24 mouse cellular contexts compared by ENCODE assay signal in genomic region chr17:6066021-6066420, GRCm38 (mm10). TPM values are rescaled to one million over a fixed set of nuclear protein-coding genes. Genes with fewer than 3 reads are reported as not detected.
DNase-seq lines count a peak whose midpoint lies in the region; ATAC-seq and TF ChIP-seq lines count a peak whose summit lies in the region.
"Had no signal": no experiment of that assay in that cellular context is flagged by ENCODE, and none has a peak within 500 bp of the region (broad histone marks: within the 10 kb centered on the region; RNA-seq: fewer than 3 reads in every experiment).

No protein-coding gene starts in this region.

- H3K4me3 ChIP-seq in gastrocnemius, adult 2 months: no peak overlapping the region
- H3K4me3 ChIP-seq in left cerebral cortex, adult 2 months: no peak overlapping the region
- H3K4me3 ChIP-seq: forebrain, embryonic 15.5 days; layer of hippocampus, adult 2 months; lung, embryonic 15.5 days; midbrain, embryonic 12.5 days; myocyte; neural tube, embryonic 12.5 days had no signal

- peak; percentile 41 for DNase-seq in gastrocnemius, adult 2 months
- DNase-seq in gastrocnemius, postnatal 4 days (ENCODE audit: low spot score in 2 of 2): no peak
- peak; percentile 44 for DNase-seq in adipocyte (ENCODE audit: low spot score)
- peak; percentile 59 for DNase-seq in adrenal gland, postnatal 25 days
- DNase-seq in spleen, adult 12 weeks (ENCODE audit: low spot score): no peak
- no peak for DNase-seq in left cerebral cortex, adult 2 months (ENCODE audit: extremely low spot score in 1 of 2, low spot score in 2 of 2)
- DNase-seq: B cell, adult 2 months; cerebellum, adult 18-20 months; cerebellum, postnatal 10 days; kidney, adult 2 months; kidney, postnatal 36 days; left cerebral cortex, postnatal 4 days; right cerebral cortex, postnatal 4 days; thymus, postnatal 4 days had no signal

- no peak for TF ChIP-seq CTCF in gastrocnemius, adult 2 months (IDR thresholded peaks at IDR 0.05)
- TF ChIP-seq CTCF in left cerebral cortex, adult 2 months (IDR thresholded peaks at IDR 0.05): no peak

- intact Hi-C loops in gastrocnemius, adult 2 months (cut with DNase I): no loop called here
- intact Hi-C loops in left cerebral cortex, adult 2 months (cut with DNase I): no loop called here

- no peak overlapping the region for H3K27ac ChIP-seq in gastrocnemius, adult 2 months
- no peak overlapping the region for H3K27ac ChIP-seq in left cerebral cortex, adult 2 months
- H3K27ac ChIP-seq: forebrain, embryonic 15.5 days; layer of hippocampus, adult 2 months; liver, embryonic 14.5 days; lung, embryonic 15.5 days; midbrain, embryonic 12.5 days; neural tube, embryonic 12.5 days had no signal

- no peak for ATAC-seq in megakaryocyte-erythroid progenitor cell, adult 5-6 weeks (replicated peaks; ENCODE audit: low FRiP score, low TSS enrichment, poor library complexity, severe bottlenecking)
- ATAC-seq: activated CD4-positive, CD25-positive, alpha-beta regulatory T cell, adult 4 months; forebrain, embryonic 15.5 days; hindbrain, embryonic 16.5 days had no signal

RNA-seq across cellular contexts. Expression of gene Serac1, which starts 13.5 kb away (rescaled TPM):
- 1 to 10 TPM; 6.5 to 7.3 TPM for total RNA-seq in gastrocnemius, adult 2 months (2021)
- 10 to 100 TPM in 1 of 2 experiments, 1 to 10 TPM in 1; 9.4 to 10.8 TPM for total RNA-seq in gastrocnemius, postnatal 4 days (2021)
- total RNA-seq in adrenal gland, postnatal 25 days (2021): 8.0 and 12.1 TPM in 2 replicates
- 3.9 and 4.3 TPM in 2 replicates for total RNA-seq in megakaryocyte-erythroid progenitor cell, adult 5-6 weeks (2014; fragmentation: Nextera tagmentation)
- 8.5 and 12.4 TPM in 2 replicates for total RNA-seq in megakaryocyte-erythroid progenitor cell, adult 5-6 weeks (2017)
- 10 to 100 TPM; 17.5 to 17.7 TPM for total RNA-seq in left cerebral cortex, adult 2 months (2021)

RNA-seq across cellular contexts. Expression of gene Gtf2h5, which starts 13.6 kb away (rescaled TPM):
- 10 to 100 TPM; 50.5 to 52.7 TPM for total RNA-seq in gastrocnemius, adult 2 months (2021)
- total RNA-seq in gastrocnemius, postnatal 4 days (2021): 10 to 100 TPM; 86.7 to 88.4 TPM
- total RNA-seq in adrenal gland, postnatal 25 days (2021): 74.6 and 94.0 TPM in 2 replicates
- 78.5 and 82.2 TPM in 2 replicates for total RNA-seq in megakaryocyte-erythroid progenitor cell, adult 5-6 weeks (2014; fragmentation: Nextera tagmentation)
- 63.6 and 80.9 TPM in 2 replicates for total RNA-seq in megakaryocyte-erythroid progenitor cell, adult 5-6 weeks (2017)
- total RNA-seq in left cerebral cortex, adult 2 months (2021): 100 to 1,000 TPM; 103 to 106 TPM

RNA-seq across cellular contexts. Expression of gene Tulp4, which starts 40.2 kb away (rescaled TPM):
- 100 to 1,000 TPM; 111 to 124 TPM for total RNA-seq in gastrocnemius, adult 2 months (2021)
- total RNA-seq in gastrocnemius, postnatal 4 days (2021): 100 to 1,000 TPM; 150 to 174 TPM
- 68.1 and 90.9 TPM in 2 replicates for total RNA-seq in adrenal gland, postnatal 25 days (2021)
- 4.4 and 12.6 TPM in 2 replicates for total RNA-seq in megakaryocyte-erythroid progenitor cell, adult 5-6 weeks (2014; fragmentation: Nextera tagmentation)
- 12.5 and 20.0 TPM in 2 replicates for total RNA-seq in megakaryocyte-erythroid progenitor cell, adult 5-6 weeks (2017)
- total RNA-seq in left cerebral cortex, adult 2 months (2021): 100 to 1,000 TPM; 342 to 345 TPM

Comparison
In these comparisons a context has a peak if more than half of its experiments do, and no peak if none do; other contexts are left out.
1. DNase-seq: peak in gastrocnemius, adult 2 months (single experiment), adipocyte (single experiment) and adrenal gland, postnatal 25 days (single experiment); none in gastrocnemius, postnatal 4 days (0 of 2), spleen, adult 12 weeks (single experiment) and left cerebral cortex, adult 2 months (0 of 2).